Mouse (Mus musculus) forebrain, embryonic 11.5 days (tissue): ENCODE results near the gene Bag6. TPM values are rescaled to one million over a fixed set of nuclear protein-coding genes. Genes with fewer than 3 reads are reported as not detected.

Experiments used
- ATAC-seq: fragments of 200-750 bp; cut with Nextera tagmentation; replicated peaks from 2 replicates; pipeline ENCODE4 v1.8.0; 2017; ENCODE audit warnings: moderate TSS enrichment; ENCODE audit not compliant: low FRiP score
- DNase-seq: peaks from one replicate; pipeline ENCODE4 v3.0.0-alpha.2; 2017; ENCODE audit warnings: low spot score
- H3K27ac ChIP-seq: fragments of 300-500 bp; sonication (generic); 2 replicates; pipeline ENCODE4 v1.5.1; 2014; ENCODE audit warnings: low read depth, low read length
- H3K27me3 ChIP-seq: fragments of 300-500 bp; sonication (generic); 2 replicates; pipeline ENCODE4 v1.6.1; 2014; ENCODE audit warnings: mild to moderate bottlenecking, low read length, mixed read lengths; ENCODE audit not compliant: control insufficient read depth, insufficient read depth
- H3K36me3 ChIP-seq: fragments of 300-500 bp; sonication (generic); 2 replicates; pipeline ENCODE4 v1.6.1; 2014; ENCODE audit warnings: mild to moderate bottlenecking, low read length, moderate library complexity, mixed read lengths; ENCODE audit not compliant: control insufficient read depth, insufficient read depth
- H3K4me1 ChIP-seq: fragments of 300-500 bp; sonication (generic); replicated peaks from 2 replicates; pipeline ENCODE4 v1.6.1; 2014; ENCODE audit warnings: low read length, mixed read lengths; ENCODE audit not compliant: control insufficient read depth, insufficient read depth
- H3K4me2 ChIP-seq: fragments of 300-500 bp; sonication (generic); 2 replicates; pipeline ENCODE4 v1.6.1; 2014; ENCODE audit warnings: low read depth, mild to moderate bottlenecking, low read length, moderate library complexity, mixed read lengths; ENCODE audit not compliant: severe bottlenecking
- H3K4me3 ChIP-seq: fragments of 300-500 bp; sonication (generic); 2 replicates; pipeline ENCODE4 v1.5.1; 2014; ENCODE audit warnings: low read depth, low read length
- H3K9ac ChIP-seq: fragments of 300-500 bp; sonication (generic); 2 replicates; pipeline ENCODE4 v1.6.1; 2014; ENCODE audit warnings: low read length
- H3K9me3 ChIP-seq: fragments of 300-500 bp; sonication (generic); 2 replicates; pipeline ENCODE4 v1.6.1; 2016; ENCODE audit warnings: low read length, mixed read lengths; ENCODE audit not compliant: control insufficient read depth
- WGBS: fragments of 180-500 bp; shearing (Covaris S2); extraction: QIAGEN DNeasy Blood & Tissue Kit; methylation state at CpG from one replicate; pipeline ENCODE4 v1.1.7; 2014; 5-methylcytosine and 5-hydroxymethylcytosine counted together
- polyA plus RNA-seq: library from polyadenylated mRNA; unstranded; fragments of >200 nt; fragmentation: Nextera tagmentation; extraction: Ambion mirVana; gene quantifications from 2 replicates; pipeline ENCODE4 v1.2.1, GENCODE M21; 2014

The Bag6 gene
- polyA plus RNA-seq, 1 experiment from 2014 or later, result 96.6 TPM

- Histone ChIP-seq H3K9me3 (no peaks in the 10 kb centered on the region), H3K36me3 (no peaks in the 10 kb centered on the region), H3K4me3 (no peak overlapping the region), H3K9ac (no peak overlapping the region), H3K27ac (no peak overlapping the region), H3K4me1 (no peaks in the 10 kb centered on the region), H3K27me3 (no peaks in the 10 kb centered on the region), H3K4me2 (no peak overlapping the region)
- ATAC-seq (no peak), DNase-seq (no peak)
- WGBS, result 77% methylated on average over 11 of the region's 11 CpGs
Observed at GRCm38 (mm10) chr17:35172445-35173234, 37.7 kb downstream of the Bag6 start.

GRCm38 (mm10) chr17:35173329-35173728 is 38.4 kb downstream of the Bag6 start:
- Histone ChIP-seq H3K36me3 (no peaks in the 10 kb centered on the region), H3K9me3 (no peaks in the 10 kb centered on the region), H3K9ac (no peak overlapping the region), H3K4me1 (no peaks in the 10 kb centered on the region), H3K4me3 (no peak overlapping the region), H3K27ac (no peak overlapping the region), H3K4me2 (no peak overlapping the region), H3K27me3 (no peaks in the 10 kb centered on the region)
- ATAC-seq (no peak), DNase-seq (no peak)
- WGBS, result 81% methylated on average over 3 of the region's 3 CpGs

GRCm38 (mm10) chr17:35174201-35174977 is 39.4 kb downstream of the Bag6 start:
- no peaks in the 10 kb centered on the region for H3K4me1 ChIP-seq
- ATAC-seq (no peak), DNase-seq (no peak)
- no peak overlapping the region for H3K9ac ChIP-seq
- WGBS, result 81% methylated on average over 8 of the region's 8 CpGs
- H3K36me3 ChIP-seq, result no peaks in the 10 kb centered on the region
- H3K27me3 ChIP-seq, result no peaks in the 10 kb centered on the region
- H3K9me3 ChIP-seq, result no peaks in the 10 kb centered on the region
- no peak overlapping the region for H3K27ac ChIP-seq
- H3K4me3 ChIP-seq, result no peak overlapping the region
- no peak overlapping the region for H3K4me2 ChIP-seq

GRCm38 (mm10) chr17:35175382-35175781 is 40.4 kb downstream of the Bag6 start:
- Histone ChIP-seq H3K36me3 (no peaks in the 10 kb centered on the region), H3K27me3 (no peaks in the 10 kb centered on the region), H3K4me3 (no peak overlapping the region), H3K9ac (no peak overlapping the region), H3K9me3 (no peaks in the 10 kb centered on the region), H3K27ac (no peak overlapping the region), H3K4me2 (no peak overlapping the region), H3K4me1 (no peaks in the 10 kb centered on the region)
- DNase-seq (no peak), ATAC-seq (no peak)
- WGBS, result 78% methylated on average over 6 of the region's 6 CpGs

- Histone ChIP-seq H3K36me3 (no peaks in the 10 kb centered on the region), H3K27me3 (no peaks in the 10 kb centered on the region), H3K9me3 (no peaks in the 10 kb centered on the region), H3K4me1 (no peaks in the 10 kb centered on the region), H3K27ac (no peak within 1 kb of the TSS), H3K4me3 (no peak within 1 kb of the TSS), H3K4me2 (no peak within 1 kb of the TSS), H3K9ac (no peak within 1 kb of the TSS)
- 40% methylated on average over 2 of the region's 2 CpGs for WGBS
- ATAC-seq (no peak), DNase-seq (no peak)
Observed at GRCm38 (mm10) chr17:35175968-35176367, 41.0 kb downstream of the Bag6 start, which contains the start of gene Aif1. Gene Aif1, minus strand, starts transcription at chr17:35176068.

GRCm38 (mm10) chr17:35178528-35178927 is 43.5 kb downstream of the Bag6 start:
- no peak overlapping the region for H3K27ac ChIP-seq
- ATAC-seq, result no peak
- 15% methylated on average over 5 of the region's 5 CpGs for WGBS

GRCm38 (mm10) chr17:35180093-35180492 is 45.1 kb downstream of the Bag6 start:
- ATAC-seq, result no peak
- Histone ChIP-seq H3K27me3 (no peaks in the 10 kb centered on the region), H3K9me3 (no peaks in the 10 kb centered on the region), H3K27ac (no peak overlapping the region), H3K9ac (no peak overlapping the region), H3K4me2 (no peak overlapping the region), H3K4me1 (no peaks in the 10 kb centered on the region), H3K36me3 (no peaks in the 10 kb centered on the region), H3K4me3 (no peak overlapping the region)
- 85% methylated on average over 5 of the region's 5 CpGs for WGBS
- no peak for DNase-seq

More at GRCm38 (mm10) chr17:35178528-35178927, 43.5 kb downstream of the Bag6 start:
- H3K27me3 ChIP-seq, result no peaks in the 10 kb centered on the region
- H3K36me3 ChIP-seq, result no peaks in the 10 kb centered on the region
- no peak overlapping the region for H3K9ac ChIP-seq
- H3K4me3 ChIP-seq, result no peak overlapping the region
- H3K4me2 ChIP-seq, result no peak overlapping the region
- H3K9me3 ChIP-seq, result no peaks in the 10 kb centered on the region
- no peaks in the 10 kb centered on the region for H3K4me1 ChIP-seq
- DNase-seq, result peak; percentile 86

- peaks cover 3% of the 10 kb centered on the region; the same call in 1 of the 2 replicates for H3K4me1 ChIP-seq
- peak overlapping the region; percentile 53; the same call in 1 of the 2 replicates for H3K27ac ChIP-seq
- H3K4me2 ChIP-seq, result peak overlapping the region; percentile 42
- H3K36me3 ChIP-seq, result no peaks in the 10 kb centered on the region
- peak overlapping the region; percentile 50; the same call in 1 of the 2 replicates for H3K9ac ChIP-seq
- no peaks in the 10 kb centered on the region for H3K9me3 ChIP-seq
- H3K4me3 ChIP-seq, result peak overlapping the region; percentile 26
- WGBS, result 2% methylated on average over 18 of the region's 18 CpGs
- DNase-seq (peak; percentile 79), ATAC-seq (peak; percentile 46)
- H3K27me3 ChIP-seq, result no peaks in the 10 kb centered on the region
Observed at GRCm38 (mm10) chr17:35185639-35186611, 50.9 kb downstream of the Bag6 start.
